Mouse (Mus musculus): ENCODE measurements at regions not wholly inside any gene's neighbourhood (a gene's known extent, or its start where the extent isn't known, plus 50 kb on each side); places are given as distances from the start of the nearest gene placed in this dataset.
"Not testable (repeated sequence)": the region's sequence is repeated elsewhere in the genome, so short reads cannot be mapped to it uniquely, and the experiment has no call there.

DNA sequence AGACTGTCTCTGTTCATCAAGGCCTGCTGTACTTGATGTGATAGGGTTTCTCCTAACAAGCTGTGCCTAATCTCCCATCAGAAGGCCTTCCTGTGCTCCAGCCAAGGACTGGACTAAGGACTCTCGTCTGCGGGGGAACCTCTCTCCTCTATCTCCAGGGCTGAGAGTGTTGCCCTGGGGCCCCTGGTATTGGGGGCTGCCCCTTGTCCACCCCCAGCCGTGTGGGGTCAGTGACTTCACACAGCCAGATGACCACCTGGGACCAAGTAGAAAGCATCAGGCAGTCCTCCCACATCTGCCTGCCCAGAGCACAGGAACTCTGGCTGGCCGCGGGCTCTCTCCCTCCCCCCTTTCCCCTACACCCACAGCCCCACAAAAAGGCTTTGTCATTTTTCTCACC lies 651.5 kb upstream of the Kif2b start:
- no peak for DNase-seq (ENCODE audit: extremely low spot score in 1 of 2, low spot score in 1 of 2)

DNA sequence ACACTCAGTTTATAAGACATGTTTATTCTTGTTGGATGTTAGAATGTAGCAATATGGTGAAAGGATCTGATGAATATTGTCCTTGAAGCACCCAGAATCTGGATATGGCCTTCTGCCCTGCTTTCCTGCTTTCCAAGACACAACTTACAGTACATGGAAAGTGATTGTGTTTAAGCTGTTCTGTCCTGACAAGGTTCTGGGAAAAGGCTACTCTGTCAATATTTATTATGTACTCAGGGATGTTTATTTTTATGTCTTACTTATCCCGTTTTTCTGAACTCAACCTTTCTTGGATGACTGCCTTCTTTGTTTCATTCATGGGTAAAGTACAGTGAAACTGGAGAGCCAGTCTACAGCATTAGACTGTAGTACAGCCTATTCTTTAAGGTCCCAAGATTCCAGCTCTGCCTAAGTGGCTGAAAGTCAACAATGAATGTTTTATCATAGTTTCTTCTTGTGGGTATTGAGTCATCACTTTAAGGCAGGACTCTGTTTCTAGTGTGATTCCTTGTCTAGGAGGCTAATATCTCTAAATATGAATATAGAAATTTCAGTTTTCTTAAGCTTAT lies 631.7 kb upstream of the Kif2b start:
- DNase-seq (ENCODE audit: extremely low spot score in 1 of 2, low spot score in 1 of 2) = no peak

DNA sequence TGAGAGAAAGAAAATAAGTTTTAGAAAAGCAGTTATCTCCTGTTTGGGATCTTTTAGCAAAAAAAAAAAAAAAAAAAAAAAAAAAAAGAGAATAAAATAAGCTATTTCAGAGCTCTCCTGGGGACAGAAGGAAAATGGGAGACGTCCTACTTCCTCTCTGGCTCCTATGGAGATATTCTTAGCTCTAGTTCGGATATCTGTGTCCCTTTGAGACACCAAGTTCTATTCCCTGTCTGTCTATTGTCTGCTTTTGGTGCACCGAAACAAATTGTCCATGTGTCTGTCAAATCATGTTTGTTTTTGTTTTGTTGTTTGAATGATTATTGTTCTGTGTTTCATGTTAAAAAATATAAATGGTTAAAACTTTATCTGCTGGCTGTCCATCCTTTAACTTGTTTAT lies 601.0 kb upstream of the Kif2b start:
- DNase-seq (ENCODE audit: extremely low spot score in 1 of 2, low spot score in 1 of 2) = not testable (repeated sequence)

DNA sequence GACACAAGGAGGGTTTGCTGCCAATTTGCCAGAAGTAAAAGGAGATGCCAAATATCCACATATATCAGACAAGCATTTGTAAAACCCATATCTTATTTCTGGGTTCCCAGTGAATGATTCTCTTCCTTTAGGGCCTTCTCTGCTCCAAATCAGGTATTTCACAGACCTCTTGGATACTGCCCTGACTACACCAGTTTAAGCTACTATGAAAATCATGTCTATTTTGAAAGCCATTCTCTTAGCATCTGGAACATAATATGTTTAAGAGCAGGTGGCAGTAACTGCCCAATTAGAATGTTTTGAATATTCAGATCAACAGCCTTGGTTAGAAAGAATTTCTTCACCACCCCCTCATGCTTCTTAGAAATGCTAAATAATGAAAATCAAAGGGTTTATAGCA lies 575.8 kb upstream of the Kif2b start:
- no peak for DNase-seq (ENCODE audit: extremely low spot score in 1 of 2, low spot score in 1 of 2)

DNA sequence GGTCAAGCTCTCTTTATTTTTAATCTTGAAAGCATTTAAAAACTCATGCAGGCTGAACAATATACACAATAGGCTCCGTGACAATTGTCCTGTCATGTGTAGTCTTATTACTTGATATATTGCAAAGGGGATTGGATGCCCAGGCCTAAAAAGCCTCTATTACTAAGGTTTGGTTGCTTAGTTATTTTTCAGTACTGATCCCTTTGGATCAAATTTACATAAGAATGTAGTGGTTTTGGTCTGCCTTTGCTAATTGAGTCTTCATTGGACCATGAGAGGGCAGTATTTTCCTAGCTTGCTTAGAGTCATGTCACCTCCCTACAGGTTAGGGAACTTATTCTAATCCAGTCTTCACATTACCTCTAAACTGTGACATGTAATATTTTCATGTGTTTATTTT lies 558.3 kb upstream of the Kif2b start:
- no peak for DNase-seq (ENCODE audit: extremely low spot score in 1 of 2, low spot score in 1 of 2)

DNA sequence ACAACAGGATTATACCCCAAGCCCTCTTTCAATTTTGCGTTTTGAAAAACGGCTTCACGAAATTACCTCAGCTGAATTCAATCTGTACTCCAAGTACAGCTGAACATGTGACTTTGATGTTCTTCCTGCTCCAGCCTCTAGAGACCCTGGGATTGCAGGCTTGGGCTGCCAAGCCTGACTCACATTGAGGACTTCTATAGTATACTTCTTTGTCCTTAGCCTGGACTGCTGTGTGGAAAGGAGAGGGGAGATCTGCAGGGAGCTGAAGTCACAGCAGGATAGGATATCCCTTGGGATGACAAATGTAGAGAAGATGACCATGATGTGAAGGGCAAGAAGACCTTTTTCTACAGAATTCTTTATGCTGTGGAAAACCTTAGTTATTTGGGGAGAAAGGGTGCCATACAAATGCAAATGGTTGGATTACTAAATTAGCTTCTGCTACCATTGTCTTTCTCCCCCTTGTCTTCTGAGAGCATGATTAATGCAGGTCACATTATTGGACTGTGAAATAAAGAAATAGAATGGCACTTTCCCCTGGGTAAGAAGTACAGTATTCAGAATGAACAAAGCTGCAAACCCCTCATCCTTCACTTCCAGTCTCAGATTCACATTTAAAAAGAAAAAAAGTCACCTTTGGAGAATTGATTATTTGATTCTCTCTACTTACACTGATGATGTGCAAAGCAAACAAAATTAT lies 557.7 kb upstream of the Kif2b start:
- no peak for DNase-seq (ENCODE audit: extremely low spot score in 1 of 2, low spot score in 1 of 2)

DNA sequence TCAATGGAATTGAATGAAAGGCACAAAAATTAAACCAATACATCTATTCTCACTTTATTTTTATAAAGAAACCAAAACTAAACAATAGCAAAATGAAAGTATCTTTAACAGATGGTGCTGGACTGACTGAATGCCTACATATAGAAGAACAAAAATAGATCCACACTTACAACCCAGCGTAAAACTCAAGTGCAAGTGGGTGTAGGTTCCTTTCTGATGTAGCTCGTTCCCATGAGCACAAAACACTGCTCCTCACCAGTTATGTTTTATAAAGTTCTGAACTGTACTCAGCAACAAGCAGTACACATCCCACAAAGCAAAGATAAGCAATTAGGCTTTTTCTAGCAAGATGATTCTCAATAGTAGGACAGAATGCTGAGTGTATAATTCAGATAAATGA lies 507.4 kb upstream of the Kif2b start:
- DNase-seq (ENCODE audit: extremely low spot score in 1 of 2, low spot score in 1 of 2) = no peak

DNA sequence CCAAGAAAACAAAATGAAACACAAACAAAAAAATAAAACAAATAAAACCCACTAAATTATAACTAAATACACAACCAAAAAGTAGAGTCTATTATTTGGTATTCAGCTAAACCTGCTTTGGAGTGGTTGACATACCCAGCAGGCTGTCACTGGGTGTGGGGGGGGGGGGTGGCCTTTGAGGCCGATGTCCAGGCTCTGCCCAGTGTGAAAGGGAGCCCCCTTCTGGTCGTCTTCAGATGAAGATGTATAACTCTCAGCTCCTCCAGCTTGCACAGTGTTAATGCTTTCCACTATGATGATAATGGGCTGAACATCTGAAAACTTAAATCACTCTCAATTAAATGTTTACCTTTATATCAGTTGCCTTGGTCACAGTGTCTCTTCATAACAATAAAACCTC lies 464.3 kb upstream of the Kif2b start:
- DNase-seq (ENCODE audit: extremely low spot score in 1 of 2, low spot score in 1 of 2) = peak in 1 of 2 experiments; percentile 3

DNA sequence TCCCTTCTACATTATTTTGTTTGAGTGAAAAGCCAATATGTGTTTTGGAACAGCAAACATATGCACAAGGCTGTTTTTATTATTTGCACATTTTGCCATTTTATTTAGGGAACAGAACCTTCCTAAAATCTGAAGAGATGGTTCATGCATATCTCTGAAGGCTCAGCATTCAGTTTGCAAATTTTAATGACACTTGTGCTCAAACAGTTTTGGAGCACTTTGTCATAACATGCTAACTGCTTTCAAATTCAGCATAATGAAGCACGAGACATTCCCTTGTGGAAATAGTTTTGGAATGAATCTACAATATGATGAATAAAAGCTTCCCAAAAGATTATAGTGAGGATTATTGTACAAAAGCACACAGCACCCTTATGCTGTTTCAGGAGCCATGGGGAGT lies 462.8 kb upstream of the Kif2b start:
- DNase-seq (ENCODE audit: extremely low spot score in 1 of 2, low spot score in 1 of 2) = no peak

DNA sequence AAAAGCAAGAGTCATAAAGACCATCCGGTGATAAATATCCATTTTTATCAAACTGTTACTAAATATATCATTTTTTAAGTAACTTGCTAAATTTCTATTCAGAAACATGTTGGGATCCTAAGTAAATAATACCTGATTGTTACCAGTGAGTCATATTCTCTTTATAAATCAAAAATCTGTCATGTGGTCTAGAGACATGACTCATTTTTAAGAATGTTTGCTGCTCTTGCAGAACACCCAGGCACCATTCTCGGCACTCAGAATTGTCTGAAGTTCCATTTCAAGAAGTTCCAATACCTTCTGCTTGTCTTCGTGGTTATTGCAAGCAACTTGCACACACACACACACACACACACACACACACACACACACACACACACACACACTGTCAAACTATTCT lies 441.1 kb upstream of the Kif2b start:
- no peak for DNase-seq (ENCODE audit: extremely low spot score in 1 of 2, low spot score in 1 of 2)

DNA sequence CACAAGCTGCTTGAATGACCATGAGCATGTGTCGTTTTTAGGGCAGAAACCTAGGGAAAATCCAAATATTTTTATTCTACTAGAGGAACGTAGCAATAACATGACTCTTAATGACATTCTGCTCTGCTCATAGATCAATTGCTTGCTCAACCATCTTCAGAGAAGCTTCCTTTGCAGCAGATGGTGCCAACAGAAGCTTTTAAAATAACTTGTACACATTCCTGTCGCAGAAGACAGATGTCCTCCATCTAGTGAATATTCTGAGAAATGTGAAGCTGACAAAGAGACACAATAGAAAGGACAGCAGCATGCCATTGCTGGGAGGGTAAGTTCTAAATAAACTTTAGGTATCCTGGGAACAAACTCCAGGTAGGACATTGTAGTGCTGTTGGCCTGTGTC lies 433.9 kb upstream of the Kif2b start:
- no peak for DNase-seq (ENCODE audit: extremely low spot score in 1 of 2, low spot score in 1 of 2)

DNA sequence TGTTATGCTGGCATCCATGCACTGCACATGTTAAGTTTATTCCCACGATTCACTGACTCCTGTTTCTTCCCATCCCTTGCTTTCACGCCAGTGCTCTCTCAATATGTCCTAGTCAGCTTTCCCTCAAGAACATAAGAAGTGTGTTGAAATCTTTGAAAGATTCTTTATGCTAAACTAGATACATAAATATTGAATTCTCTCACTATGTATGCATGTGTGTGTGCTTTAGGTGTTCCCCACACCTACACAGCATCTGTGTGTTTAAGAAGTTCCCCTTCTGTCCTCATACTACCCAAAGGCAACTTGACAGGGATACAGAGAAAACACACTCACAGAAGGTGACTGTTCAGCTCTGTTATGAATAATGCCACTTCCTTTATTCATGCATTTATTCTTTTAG lies 418.2 kb upstream of the Kif2b start:
- DNase-seq (ENCODE audit: extremely low spot score in 1 of 2, low spot score in 1 of 2) = no peak

DNA sequence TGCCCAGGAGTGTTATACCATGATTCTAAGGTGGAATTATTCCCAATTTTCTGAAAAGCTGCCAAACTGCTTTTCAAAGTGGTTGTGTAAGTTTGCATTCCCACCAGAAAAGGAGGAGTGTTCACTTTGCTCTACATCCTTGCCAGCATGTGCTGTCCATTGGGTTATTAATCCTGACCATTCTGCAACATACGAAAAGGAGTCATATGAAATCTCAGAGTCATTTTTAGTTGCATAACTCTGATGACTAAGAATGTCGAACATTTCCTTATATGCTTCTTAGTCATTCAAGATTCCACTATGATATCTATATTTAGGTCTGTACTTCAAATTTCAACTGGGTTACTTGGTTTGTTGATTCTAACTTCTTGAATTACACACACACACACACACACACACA lies 392.2 kb upstream of the Kif2b start:
- DNase-seq (ENCODE audit: extremely low spot score in 1 of 2, low spot score in 1 of 2) = no peak

DNA sequence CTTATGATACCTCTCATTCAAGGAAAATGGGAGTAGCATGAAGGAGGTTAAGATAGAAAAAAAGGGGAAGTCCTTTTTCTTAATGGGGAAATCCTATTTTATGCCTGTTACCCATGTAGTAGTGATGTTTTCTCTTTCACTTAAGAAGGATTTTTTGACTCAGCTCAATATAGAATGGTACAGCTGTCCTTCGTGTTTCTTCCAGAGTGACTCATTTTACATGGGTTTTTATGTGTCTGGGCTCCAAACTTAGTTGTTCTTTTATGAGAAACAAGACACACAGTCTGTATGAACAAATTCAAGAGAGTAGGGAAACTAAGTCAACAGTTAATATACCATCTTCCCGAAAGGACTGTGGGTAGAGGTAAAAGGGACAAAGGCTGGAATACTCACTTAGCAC lies 367.0 kb upstream of the Kif2b start:
- no peak for DNase-seq (ENCODE audit: extremely low spot score in 1 of 2, low spot score in 1 of 2)

Small RNA genes lying in the stretch of these regions (microRNA-seq; reads per million reads assigned to microRNA genes)
- 0 reads per million in 2 experiments for gene Gm22702

Measured in layer of hippocampus, postnatal 25 days (tissue).